Mouse (Mus musculus) neutrophil, adult 5-6 weeks (primary cell): ENCODE data around the gene Clmn. TPM values are rescaled to one million over a fixed set of nuclear protein-coding genes. Genes with fewer than 3 reads are reported as not detected.
"Not testable (repeated sequence)": the region's sequence is repeated elsewhere in the genome, so short reads cannot be mapped to it uniquely, and the experiment has no call there.

Source experiments
- ATAC-seq: fragments of 151-379, 151-347 bp; 2 replicates; pipeline ENCODE4 v1.8.0; 2017; ENCODE audit warnings: mild to moderate bottlenecking, moderate TSS enrichment; ENCODE audit not compliant: insufficient number of reproducible peaks, poor library complexity, low FRiP score, severe bottlenecking; ENCODE audit errors: extremely low read depth
- total RNA-seq: library from RNA; stranded (forward); fragments of 200-1000 nt; gene quantifications from 2 replicates; pipeline ENCODE4 v1.2.3, GENCODE M21; 2017

Clmn gene
- total RNA-seq, 1 experiment from 2014 or later = under 0.01 TPM

DNA sequence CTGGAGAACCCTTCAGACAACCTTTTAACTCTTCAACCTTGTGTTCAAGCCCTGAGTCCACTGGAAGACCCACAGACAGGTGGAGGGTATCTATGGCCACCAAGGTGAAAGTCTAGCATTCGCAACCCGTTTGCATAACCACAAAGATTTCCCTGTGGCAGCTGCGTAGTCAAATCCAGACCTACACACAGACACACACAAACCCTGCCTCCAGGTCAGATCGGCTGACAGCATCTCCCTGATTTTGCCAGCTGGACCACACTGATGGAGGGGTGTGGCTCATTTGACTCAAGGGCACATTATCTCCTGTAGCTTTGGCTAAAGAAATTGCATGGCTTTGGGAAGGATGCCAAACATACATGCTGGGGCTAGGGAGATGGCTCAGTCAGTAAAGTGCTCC is 17.6 kb downstream of the Clmn start:
- no peak for ATAC-seq

DNA sequence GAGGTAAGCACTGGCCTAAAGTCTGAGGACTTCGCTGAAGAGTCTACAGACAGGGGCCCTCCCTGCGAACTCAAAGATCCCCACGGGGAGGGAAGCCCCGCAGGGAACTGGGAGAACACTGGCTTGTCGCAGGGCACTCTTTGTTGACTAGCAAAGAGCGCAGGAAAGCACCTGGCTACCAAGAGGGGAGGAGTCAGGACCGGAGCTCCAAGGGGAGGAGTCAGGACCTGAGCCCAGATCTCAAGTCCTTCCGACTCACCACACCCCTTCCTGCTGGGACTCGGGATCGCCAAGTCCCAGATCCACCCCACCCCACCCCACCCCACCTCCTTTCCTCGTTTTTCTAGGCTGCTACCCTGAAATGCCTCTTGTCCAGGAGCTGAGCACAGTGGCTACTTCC is 19.2 kb downstream of the Clmn start:
- no peak for ATAC-seq

DNA sequence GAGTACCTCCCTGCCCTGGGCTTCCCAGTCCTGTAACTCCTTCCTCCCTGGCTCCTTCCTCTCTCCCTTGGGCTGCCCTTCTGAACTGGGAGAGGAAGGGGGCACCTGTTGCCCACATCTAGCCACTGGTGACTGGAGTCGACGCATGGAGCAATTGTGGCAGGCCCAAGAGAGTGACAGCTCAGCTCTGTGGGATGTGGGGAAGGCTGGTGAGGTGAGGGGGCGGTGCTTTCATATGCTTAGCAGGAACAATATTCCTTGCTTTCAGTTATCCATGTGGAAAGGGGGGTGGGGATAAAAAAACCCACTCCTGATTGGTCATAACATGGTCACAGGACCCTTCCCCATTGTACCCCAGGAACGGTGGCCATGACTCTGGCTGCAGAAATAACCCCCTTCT is 19.9 kb downstream of the Clmn start:
- ATAC-seq = no peak

DNA sequence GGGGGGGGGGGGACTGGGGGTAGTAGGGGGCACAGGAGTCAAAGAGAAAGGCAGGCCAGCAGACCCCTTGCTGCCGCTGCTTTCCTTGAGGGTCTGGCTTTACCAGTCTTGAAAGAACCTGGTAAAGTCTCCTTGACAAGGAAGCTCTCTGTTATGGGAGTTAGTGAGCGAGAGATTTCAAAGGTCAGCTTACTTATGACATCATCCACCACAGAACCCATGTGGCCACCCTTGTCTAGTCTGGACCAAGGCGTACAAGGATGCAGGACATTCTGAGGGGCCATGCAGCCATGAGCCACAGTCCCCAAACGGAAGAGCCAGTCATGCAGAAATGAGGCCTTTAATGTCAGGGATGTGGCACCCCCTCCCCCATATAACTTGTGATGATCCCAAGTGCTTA is 20.6 kb downstream of the Clmn start:
- ATAC-seq = no peak

DNA sequence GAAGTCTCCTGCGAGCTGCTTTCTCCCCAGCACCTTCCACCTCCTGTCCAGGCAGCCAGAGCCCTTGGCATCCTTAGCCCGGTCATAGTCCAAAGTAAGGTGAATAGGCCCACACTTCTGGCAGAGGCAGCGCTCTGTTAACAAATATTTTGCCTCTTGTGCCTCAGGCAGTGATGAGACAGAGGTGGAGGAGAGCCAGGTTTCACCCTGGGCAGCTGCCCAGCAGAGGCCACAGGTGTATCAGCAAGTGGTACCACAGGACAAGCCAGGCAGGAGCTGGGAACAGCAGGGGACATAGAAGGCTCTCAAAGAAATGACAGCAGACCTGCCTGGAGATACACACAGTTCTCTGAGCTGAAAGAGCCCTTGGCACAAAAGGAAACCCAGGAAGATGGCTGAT is 23.6 kb downstream of the Clmn start:
- no peak for ATAC-seq

DNA sequence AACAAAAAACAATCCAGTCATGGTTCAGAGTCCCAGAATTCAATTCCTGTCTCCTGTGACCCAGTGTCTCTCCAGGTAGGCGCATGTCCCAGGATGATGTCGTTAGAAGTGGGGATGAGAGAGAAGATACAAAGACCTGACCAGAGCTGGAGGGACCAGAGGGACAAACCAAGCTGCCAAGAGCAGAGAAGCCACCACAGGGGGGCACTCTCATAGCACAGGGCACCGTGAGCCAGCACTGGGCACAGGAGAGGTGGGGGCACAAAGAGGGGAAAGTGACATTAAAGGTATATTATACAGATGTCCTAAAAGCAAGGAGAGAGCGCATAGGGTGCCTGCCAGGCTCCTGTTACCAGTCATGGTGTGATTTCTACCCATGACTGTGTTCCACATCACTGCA is 25.9 kb downstream of the Clmn start:
- no peak for ATAC-seq

DNA sequence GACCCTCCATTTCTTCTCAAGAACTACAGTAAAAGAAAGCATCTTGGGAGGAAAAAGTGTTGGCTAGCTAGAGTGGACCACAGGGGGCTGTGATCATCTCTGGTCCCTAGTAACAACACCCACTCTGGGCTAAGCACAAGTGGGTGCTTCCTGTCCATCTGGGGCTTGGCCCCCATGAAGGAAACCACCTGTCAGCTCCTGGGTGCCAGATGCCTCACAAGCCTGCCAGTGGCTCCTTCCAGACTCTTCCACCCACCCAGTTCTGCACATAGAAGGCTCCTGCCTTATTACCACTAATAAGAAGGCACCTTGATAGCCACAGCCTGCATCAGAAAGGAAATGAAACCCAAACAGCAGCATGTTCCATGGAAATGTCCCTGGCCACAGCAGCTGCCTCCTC is 26.4 kb downstream of the Clmn start:
- no peak for ATAC-seq

DNA sequence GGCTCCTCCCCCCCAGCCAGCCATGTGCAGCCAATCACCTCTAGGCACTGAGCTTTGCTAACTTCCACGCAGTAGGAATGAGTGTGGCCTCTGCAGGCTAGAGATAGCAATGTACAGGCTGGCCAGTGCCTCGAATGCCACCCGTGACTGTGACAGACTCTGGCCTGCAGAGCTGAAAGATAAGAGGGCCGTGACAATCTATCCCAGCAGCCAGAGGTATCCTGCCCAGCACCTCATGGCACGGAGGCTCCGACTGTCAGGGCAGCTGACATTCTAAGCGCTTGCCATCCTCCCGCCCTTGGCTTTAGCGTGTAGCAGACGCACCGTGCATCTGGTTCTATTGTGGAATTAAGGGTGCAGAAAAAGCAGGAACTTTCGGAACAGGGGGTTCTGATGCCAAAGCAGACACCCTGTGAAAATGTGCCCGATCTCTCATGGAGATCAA is 26.9 kb downstream of the Clmn start:
- ATAC-seq = no peak

DNA sequence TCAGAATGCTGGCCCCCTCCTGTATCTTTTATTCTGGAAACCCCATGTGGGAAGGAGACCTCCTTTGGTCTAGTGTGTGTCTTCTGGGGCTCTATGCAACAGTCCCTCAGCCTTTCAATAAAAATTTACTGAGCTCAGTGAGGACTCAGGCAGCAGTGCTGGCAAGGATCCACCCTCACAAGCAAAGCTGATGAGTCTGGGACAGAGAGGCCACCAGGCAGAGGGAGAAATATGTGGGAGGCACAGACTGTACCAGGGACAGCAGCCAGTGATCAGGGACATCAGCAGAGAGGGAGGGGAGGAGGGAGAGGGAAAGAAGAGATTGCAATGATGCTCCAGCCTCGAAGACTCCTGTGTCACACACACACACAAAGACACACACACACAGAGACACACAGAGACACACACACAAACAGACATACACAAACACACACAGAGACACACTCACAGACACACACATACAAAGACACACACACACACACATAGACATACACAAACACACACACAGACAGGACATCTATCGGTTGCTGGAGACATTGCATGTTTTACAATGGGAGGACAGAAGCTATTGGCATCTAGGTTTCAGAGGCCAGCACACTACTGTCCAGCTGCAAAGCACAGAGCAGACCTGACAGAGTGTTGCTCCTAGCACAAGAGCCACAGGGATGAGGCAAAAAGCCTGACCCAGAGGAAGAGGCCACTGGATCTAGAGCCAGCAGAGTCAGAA is 27.6 kb downstream of the Clmn start:
- no peak for ATAC-seq

DNA sequence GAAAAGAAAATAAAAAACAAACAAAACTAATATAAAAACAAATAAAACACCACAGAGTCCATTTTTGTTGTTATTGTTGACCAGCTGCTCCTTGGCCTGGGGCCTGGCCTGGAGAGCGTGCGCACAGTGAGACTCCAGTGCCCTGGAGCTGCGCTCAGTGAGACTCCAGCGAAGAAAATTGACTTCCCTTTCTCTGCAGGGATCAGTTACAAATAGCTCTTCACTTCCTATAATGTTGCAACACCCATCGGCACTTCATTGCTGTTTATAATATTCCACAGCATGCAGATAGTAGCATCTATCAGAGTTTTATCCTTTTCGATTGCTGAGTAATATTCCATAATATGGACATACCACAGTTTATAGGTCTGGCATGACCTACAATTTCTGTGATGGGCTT is 28.6 kb downstream of the Clmn start:
- ATAC-seq = no peak

DNA sequence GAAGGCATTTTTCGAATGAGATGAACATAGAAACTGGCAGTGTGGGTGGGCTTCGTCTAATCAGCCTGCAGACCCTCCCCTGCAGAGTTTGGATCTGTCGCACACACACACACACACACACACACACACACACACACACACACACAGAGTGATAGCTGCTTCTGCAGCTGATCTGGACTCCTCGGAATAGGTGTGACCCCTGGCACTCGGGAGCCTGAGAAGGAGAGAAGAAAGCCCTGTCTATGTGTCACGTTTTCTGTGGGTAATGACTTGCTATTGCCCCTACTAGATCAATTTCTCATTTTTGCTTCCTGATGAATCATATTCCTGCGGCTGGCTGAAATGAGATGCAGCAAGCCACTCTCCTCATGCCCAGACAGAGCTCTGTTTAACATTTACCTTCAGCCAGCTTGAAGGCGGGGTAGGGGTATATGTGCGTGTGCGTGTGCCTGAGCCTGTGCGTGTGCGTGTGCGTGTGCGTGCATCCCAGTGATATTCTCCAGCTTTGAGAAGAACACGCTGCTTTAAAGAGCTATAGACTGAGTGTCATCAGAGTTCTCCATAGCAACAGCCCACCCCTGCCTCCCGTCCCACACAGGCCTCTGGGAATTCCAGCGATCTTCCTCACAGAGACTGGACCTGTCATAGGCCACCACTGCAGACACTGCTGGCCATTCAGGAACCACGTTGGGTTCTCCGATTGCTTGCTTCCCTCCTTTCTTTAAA is 29.3 kb downstream of the Clmn start:
- ATAC-seq = no peak

DNA sequence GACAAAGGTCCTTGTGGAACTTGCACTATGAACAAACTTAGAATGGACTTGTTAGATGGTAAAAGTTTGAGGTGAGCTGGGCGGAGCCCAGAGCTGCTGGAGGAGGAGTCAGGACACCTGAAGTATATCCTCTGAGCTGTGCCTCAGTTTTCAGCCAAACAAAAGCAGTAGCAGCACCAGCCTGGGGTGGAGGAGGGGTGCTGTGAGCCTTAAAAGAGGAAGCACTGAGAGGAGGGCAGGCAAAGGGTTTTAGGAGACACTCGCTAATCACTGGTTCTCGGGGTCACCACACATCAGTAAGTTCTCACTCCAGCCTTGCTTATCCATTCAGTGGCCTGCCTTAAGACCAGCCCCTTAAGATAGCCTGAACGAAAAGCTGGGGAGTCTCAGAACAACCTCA is 30.1 kb downstream of the Clmn start:
- ATAC-seq = no peak

DNA sequence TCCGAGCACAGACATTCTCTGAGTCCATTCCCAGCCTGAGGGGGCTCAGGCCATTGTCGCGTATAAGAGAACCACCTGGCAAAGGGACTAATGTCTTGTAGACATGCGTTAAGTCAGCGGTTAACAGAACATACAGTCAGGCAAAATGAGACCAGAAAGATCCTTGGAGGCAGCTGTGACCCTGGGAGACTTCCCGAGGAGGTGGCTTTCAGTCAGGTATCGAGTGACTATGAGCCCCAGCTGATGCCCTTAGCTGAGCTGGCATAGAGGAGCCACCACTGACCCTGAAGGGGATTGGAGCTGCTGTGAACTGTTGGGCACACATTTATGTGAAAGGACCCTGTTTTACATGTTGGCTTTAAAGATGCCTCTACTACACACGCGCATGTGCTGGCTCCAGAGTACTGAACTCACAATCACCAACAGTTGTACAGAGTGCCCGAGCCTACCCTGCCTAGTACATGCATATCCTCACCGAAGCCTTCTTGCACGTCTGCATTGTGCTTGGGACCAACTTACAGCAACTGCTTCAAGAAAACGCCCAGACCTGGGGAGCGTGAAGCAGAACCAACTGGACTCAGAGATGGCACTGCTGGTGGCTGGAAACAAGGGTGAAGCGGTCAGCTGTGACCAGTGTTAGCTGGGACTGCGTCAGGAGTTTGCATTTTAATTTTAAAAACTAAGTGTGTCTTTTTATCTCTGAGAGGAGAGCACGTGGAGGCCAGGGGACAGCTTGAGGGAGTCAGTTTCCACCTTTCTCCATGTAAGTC is 34.0 kb downstream of the Clmn start:
- ATAC-seq = no peak

DNA sequence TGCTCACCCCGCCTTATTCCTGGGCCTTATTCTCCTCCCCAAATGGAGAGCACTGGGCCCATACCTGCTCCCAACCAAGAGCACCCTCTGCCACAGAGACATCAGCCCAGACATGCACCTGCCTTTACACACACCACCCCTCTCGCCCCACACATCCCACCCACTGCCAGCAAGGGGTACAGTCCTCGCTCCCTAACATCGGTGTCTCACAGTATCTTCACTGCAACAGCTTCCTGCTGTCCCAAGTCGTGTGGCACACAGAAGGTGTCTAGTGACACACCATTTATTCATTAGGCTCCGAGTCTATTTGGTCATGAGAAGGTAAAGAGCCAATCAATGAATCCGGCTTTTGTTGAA is 34.6 kb downstream of the Clmn start:
- ATAC-seq = no peak

DNA sequence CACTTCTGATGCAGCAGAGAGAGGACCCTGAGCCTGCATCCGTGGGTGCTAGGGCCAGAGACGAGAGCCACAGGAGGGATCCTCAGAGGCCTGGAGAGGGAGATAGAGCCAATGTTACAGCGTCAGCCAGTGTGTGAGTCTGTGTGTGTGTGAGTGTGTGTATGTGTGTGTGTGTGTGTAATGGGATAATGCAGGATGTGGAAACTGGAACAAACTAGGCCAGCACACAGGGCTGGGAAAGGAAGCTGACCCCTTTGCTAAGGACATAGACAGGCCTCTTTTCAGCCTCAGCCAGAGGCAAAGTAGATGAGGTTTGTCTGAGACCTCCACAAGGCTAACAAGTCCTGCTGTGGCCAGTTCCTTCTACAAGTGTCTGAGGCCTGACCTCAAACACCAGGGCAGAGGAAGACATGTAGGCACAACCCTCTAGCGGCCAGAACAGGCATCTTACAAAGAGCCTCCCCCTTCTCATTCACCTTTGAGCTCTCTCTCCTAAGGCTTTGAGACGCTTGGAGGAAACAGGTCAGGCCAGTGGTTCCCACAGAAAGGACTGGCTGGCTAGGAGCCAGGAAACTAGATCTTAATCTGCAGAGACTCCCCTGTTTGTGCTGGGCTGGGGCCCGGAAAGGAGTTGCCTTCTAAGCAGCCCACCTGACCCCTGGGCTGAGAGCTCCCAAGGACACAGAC is 35.1 kb downstream of the Clmn start:
- ATAC-seq = no peak

DNA sequence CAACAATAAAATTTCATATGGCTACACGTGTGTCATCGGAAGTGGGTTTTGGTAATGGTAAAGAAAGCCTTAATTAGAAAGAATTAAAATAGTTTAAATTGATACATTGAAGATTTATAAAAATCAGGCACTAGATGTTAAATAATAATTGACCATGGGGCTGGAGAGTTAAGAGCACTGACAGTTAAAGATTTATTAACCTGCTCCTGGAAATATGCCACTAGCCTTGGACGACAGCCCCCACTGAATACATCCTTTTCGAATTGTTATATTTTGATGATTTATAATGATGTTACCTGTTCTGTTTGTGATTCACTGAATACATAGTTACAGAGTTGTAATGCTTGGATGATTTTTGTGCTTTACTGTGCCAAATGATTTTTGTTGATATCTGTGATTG is 35.9 kb downstream of the Clmn start:
- not testable (repeated sequence) for ATAC-seq

DNA sequence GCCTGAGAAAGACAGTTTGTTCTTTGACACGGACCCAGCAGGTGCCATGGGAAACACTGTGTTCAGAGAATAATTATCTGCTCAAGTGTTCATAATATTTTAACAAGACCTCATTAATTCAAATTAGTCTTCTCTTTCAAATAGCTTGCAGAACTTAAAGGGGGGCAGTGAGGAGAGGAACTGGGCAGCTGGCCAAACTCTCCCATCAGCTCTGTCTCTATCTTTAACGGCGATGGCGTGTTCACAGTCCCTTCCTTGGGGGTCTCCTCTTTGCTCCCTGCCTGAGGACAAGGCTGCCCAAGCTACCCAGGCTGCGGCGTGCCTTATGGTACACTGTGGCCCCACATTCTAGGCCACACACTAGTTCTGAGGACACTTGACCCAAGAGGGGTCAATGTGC is 37.2 kb downstream of the Clmn start:
- no peak for ATAC-seq

DNA sequence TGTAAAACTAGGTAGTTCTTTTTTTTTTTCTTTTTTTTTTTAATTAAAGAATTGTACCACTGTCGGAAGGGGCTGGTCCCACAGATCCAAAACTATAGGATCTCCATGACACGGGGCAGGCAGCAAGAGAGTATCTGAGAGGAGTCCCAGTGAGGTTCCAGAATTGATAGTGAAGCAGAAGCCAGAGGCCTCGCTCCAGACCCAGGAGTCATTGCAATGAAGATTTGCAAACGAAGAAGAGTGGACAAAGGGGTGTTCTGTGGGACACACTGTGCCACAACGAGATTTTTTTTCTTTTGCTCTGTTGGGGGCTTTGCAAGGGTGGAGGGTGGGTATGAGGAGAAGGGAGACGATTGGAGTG is 40.0 kb downstream of the Clmn start:
- ATAC-seq = no peak

DNA sequence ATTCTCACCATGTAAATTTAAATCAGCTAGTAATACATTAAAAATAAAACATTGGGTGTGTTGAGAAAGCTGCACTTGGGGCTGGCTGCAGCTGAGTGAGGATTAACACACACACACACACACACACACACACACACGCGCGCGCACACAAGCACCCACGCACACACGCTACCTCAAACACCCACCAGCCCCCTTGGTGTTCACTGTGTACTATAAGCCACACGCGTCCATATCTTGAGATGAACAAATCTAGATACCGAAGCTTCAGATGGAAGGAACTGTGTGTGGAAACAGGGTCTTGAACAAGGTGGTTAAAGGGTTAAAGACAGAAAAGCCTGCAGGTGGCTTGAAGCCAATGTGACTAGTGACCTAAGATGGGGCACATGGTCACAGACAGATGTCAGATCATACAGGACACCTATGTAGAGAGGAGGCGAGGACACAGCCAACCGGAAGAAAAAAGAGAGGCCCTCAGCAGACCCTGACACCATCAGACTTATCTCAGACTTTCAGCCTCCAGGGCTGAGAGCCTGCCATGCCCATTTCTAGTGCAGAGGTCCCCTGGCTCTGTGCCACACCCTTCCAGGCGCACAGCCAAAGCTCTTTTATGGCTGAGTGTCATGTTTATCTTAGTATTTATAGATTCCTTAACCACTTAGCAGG is 40.5 kb downstream of the Clmn start:
- ATAC-seq = no peak
